Mouse (Mus musculus): Measurements from ENCODE around the gene Scd1.

The Scd1 gene

DNA sequence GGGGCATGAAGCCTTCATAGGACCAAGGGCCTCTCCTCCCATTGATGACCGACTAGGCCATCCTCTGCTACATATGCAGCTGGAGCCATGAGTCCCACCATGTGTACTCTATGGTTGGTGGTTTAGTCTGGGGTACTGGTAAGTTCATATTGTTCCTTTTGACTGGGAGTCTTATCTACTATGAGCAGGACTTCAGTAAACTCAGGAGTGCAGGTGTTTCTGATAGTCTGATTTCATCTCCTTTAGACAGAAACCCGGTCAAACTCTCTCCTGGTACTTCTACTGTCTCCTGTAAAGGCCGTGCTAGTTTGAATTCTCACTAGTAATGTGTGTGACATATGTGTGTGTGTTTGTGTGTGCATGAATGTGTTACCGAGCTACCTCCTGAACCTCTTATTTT is 41.9 kb downstream of the Scd1 start:
- no peak for DNase-seq (ENCODE audit: low spot score in 2 of 2)

DNA sequence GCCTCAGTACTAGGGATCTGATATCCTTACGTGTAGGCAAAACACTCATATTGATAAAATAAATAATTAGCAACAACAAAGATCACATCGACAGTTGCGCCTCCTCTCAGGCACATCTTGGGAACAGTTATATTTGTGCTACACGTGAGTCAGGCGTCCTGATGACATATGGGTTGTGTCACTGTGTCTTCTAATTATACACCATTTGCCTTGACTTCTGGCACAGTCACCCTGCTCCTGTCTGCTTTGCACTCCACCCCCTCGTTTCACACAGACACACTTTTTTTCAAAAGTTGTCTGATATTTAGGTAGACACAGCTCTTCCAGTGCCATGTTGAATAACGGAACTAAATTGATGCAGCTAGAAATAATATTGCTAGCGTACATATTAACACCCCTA is 43.6 kb downstream of the Scd1 start:
- DNase-seq (ENCODE audit: low spot score in 2 of 2): no peak

DNA sequence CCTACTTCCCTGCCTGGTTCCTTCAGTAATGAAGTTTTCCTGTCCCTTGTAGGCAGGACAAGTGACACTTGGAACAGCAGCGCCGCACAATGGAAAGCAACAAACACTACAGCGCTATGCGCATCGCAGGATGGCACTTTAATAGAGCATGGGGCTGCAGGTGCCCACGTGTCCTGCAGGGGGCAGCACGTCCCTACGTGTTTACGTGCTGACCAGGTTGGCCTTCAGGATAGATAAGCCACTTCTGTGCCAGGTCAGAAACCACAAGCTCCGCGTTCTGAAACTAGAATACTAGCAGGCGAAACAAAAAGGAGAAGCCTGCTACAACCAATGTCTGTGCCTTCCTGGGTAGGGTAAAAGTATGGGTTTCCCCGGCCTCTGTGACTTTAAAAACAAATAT is 44.1 kb downstream of the Scd1 start:
- DNase-seq (ENCODE audit: low spot score in 2 of 2): peak; percentile 39 to 68

DNA sequence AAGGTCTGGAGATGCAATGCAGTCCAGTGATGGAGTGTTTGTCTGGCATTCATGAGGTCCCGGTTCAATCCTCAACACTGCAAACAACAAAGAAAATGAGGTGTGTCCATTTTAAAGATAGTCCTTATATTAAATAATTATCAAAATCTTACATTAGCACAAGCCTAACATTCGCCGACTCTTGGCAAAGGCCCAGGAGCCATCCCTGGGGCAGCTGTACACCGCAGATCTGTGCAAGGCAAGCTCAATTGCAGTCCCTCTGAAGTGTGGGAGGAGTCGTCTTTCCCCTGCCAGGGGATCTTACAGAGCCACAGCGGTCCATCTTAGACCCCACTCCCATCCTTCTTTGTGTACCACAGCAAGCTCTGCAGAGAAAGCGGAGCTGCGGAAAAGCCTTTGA is 49.0 kb downstream of the Scd1 start:
- no peak for DNase-seq (ENCODE audit: low spot score in 2 of 2)

DNA sequence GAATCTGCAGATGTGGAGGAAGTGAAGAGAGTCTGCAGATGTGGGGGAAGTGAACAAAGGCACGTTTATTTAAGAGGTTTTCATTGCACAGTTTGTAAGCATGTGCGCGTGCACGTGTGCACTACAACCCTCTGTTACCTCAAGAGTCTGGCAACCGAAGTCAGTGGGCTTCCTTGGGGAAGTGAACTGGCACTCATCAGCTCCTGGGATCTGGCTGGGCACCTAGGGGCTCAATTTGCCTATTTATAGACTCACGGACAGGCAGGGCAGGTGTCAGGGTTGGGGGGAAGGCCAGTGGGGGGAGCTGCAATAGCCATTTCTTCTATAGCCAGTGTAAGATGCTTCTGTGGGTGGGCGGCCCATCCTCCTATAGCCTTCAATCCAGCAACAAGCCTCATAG is 55.9 kb downstream of the Scd1 start:
- no peak for DNase-seq (ENCODE audit: low spot score in 2 of 2)

DNA sequence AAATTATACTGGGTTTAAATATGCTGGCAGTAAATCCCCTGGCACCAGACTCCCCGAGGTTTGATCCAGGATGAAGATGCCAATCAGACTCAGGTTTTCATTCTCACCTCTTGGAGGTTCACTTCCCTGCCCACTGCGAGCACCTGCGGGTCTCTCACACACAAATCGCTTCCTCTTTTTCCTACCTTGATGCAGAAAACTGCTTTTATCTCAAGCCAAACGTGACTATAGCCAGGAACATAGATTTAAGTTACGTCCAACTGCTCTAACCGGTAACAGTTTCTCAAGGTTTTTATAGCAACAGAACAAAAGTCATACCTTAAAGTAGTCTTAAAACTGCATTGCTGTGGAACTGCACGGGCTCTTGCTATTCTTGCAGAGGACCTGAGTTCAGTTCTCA is 58.0 kb downstream of the Scd1 start:
- no peak for DNase-seq (ENCODE audit: low spot score in 2 of 2)

Data from frontal cortex, postnatal 10 days (tissue).